Mouse (Mus musculus): ENCODE results near the gene Phospho1. TPM values are rescaled to one million over a fixed set of nuclear protein-coding genes. Genes with fewer than 3 reads are reported as not detected.

The Phospho1 gene
- 10 to 100 TPM; 43.7 to 46.5 TPM for total RNA-seq (2021)
- long read RNA-seq, experiment 1, partial matches to known transcripts, result 0 of 4 reads
- long read RNA-seq, experiment 1, other reads (novel, unspliced or antisense), result 0 of 4 reads
- long read RNA-seq, experiment 2, transcript Phospho1-202 (3 exons, 590 nt), result major isoform, 7 of 8 reads
- long read RNA-seq, experiment 2, partial matches to known transcripts, result 0 of 8 reads
- long read RNA-seq, experiment 2, other reads (novel, unspliced or antisense), result 0 of 8 reads

- DNase-seq (ENCODE audit: low spot score in 2 of 2), result peak; percentile 85 to 87
Observed at GRCm38 (mm10) chr11:95824071-95824876, at the start of gene Phospho1. Gene Phospho1 (plus strand): TSS chr11:95824499.

GRCm38 (mm10) chr11:95777323-95778297 is 46.7 kb upstream of the Phospho1 start:
- no peak for DNase-seq (ENCODE audit: low spot score in 2 of 2)

GRCm38 (mm10) chr11:95778831-95779251 is 45.5 kb upstream of the Phospho1 start:
- DNase-seq (ENCODE audit: low spot score in 2 of 2), result no peak

- DNase-seq (ENCODE audit: low spot score in 2 of 2), result no peak
Observed at GRCm38 (mm10) chr11:95779366-95779765, 44.9 kb upstream of the Phospho1 start.

GRCm38 (mm10) chr11:95780480-95780879 is 43.8 kb upstream of the Phospho1 start:
- no peak for DNase-seq (ENCODE audit: low spot score in 2 of 2)

GRCm38 (mm10) chr11:95781557-95781956 is 42.7 kb upstream of the Phospho1 start:
- no peak for DNase-seq (ENCODE audit: low spot score in 2 of 2)

- no peak for DNase-seq (ENCODE audit: low spot score in 2 of 2)
Observed at GRCm38 (mm10) chr11:95783457-95783856, 40.8 kb upstream of the Phospho1 start.

- DNase-seq (ENCODE audit: low spot score in 2 of 2), result no peak
Observed at GRCm38 (mm10) chr11:95783958-95784357, 40.3 kb upstream of the Phospho1 start.

GRCm38 (mm10) chr11:95785675-95786074 is 38.6 kb upstream of the Phospho1 start:
- no peak for DNase-seq (ENCODE audit: low spot score in 2 of 2)

GRCm38 (mm10) chr11:95786511-95786910 is 37.8 kb upstream of the Phospho1 start:
- DNase-seq (ENCODE audit: low spot score in 2 of 2), result no peak

GRCm38 (mm10) chr11:95789451-95789891 is 34.8 kb upstream of the Phospho1 start:
- no peak for DNase-seq (ENCODE audit: low spot score in 2 of 2)

GRCm38 (mm10) chr11:95791787-95792186 is 32.5 kb upstream of the Phospho1 start:
- DNase-seq (ENCODE audit: low spot score in 2 of 2), result peak; percentile 57 to 82

- DNase-seq (ENCODE audit: low spot score in 2 of 2), result no peak
Observed at GRCm38 (mm10) chr11:95792950-95793509, 31.3 kb upstream of the Phospho1 start.

GRCm38 (mm10) chr11:95794201-95794600 is 30.1 kb upstream of the Phospho1 start:
- no peak for DNase-seq (ENCODE audit: low spot score in 2 of 2)

- no peak for DNase-seq (ENCODE audit: low spot score in 2 of 2)
Observed at GRCm38 (mm10) chr11:95795582-95795981, 28.7 kb upstream of the Phospho1 start.

GRCm38 (mm10) chr11:95805010-95805409 is 19.3 kb upstream of the Phospho1 start:
- DNase-seq (ENCODE audit: low spot score in 2 of 2), result no peak

- DNase-seq (ENCODE audit: low spot score in 2 of 2), result no peak
Observed at GRCm38 (mm10) chr11:95805527-95805926, 18.8 kb upstream of the Phospho1 start.

GRCm38 (mm10) chr11:95807884-95808283 is 16.4 kb upstream of the Phospho1 start:
- DNase-seq (ENCODE audit: low spot score in 2 of 2), result no peak

GRCm38 (mm10) chr11:95808448-95809011 is 15.8 kb upstream of the Phospho1 start:
- no peak for DNase-seq (ENCODE audit: low spot score in 2 of 2)

- no peak for DNase-seq (ENCODE audit: low spot score in 2 of 2)
Observed at GRCm38 (mm10) chr11:95809603-95810002, 14.7 kb upstream of the Phospho1 start.

GRCm38 (mm10) chr11:95810828-95811227 is 13.5 kb upstream of the Phospho1 start:
- no peak for DNase-seq (ENCODE audit: low spot score in 2 of 2)

Measured in layer of hippocampus, postnatal 14 days (tissue).